Mouse (Mus musculus) testis, postnatal 14 days (tissue): ENCODE data around the gene R3hdm4.

ENCODE experiments used
- DNase-seq: peaks from one replicate; pipeline ENCODE4 v3.0.0; 2021; ENCODE audit warnings: low spot score

R3hdm4 gene

DNA sequence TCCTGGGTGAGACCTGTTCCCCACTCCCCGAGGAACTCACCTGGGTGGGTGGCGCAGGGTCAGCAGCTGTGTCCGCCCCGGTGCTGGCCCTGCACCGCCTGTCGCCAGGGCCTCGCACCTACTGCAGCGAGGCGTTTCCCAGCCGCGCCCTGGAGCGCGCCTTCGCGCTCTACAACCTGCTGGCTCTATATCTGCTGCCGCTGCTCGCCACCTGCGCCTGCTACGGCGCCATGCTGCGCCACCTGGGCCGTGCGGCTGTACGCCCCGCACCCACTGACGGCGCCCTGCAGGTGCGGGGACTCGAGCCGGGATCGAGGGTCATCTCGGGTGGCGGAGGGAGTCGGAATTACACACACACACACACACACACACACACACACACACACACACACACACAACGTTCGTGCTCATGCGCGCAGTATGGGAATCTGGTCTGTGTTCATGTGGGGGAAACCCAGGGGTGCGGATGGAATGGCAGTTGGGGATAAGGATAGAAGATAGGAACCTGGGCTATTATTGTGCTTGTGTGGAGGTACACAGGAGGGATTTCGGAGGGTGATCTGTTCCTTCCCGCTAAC lies at the start of gene R3hdm4:
TSS of gene R3hdm4 (minus strand) at position 251 of the 578 bp plus-strand sequence.
- no peak for DNase-seq

GRCm38 (mm10) chr10:79970415-79971182 lies 49.6 kb upstream of the R3hdm4 start, which contains the start of gene Grin3b:
Gene Grin3b (plus strand): TSS chr10:79970715.
- DNase-seq: no peak

DNA sequence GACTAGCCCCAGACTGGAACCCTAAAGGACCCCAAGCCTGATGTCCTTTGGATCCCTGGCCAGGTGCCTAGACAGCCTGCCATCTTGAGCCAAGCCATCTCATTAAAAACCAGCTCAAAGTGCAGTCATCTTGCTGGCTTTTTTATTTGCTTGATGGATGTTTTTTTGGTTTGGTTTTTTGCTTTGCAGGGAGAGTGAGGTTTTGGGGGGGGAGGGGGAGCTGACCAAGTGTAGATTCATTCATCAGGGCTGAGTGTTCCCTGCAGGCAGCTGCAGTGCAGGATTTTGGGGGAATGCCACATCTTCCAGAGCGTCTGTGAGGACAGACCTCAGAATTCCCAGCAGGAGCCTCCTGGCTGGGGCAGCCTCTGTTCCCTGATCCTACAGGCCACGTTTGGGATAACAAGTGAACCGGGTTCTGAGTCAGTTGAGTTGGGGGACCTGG lies 48.1 kb upstream of the R3hdm4 start:
- no peak for DNase-seq

DNA sequence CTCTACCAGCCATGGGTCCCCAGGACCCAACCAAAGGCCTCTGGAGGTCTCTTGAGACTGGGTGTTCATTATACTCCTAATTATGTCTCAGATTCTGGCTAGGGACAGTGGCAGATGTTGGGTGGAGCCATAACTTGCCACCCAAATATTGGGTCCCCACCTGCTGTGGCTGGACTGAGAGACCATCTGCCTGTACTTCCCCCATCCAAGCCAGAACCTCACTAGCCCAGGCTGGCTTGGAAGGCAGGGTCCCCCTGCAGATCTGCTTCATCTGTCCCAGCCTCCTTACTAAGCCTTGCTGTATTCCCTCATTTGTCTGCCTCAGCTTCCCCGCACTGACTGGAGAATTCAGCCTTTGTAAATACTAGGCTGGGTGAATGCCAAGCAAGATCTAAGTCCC lies 47.2 kb upstream of the R3hdm4 start:
- no peak for DNase-seq

GRCm38 (mm10) chr10:79966886-79967400 lies 45.9 kb upstream of the R3hdm4 start:
- DNase-seq: no peak

DNA sequence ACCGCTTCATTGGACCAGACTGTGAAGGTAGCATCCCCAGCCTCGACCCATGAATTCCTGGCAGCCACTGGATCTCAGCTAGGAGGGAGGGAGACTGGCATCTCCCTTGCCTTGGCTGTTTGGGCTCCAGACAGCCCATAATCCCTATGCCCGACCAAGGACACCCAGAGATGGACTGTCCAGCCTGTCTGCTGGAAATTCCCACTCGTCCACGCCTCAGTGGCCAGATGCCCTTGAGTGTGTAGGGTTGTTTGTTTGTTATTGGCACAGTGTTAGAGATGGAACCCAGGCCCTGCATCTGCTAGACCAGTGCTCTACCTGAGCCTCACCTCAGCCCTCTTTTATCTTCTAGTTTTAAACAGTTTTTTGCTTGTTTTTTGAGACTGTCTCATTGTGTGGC lies 44.3 kb upstream of the R3hdm4 start:
- no peak for DNase-seq

- no peak for DNase-seq
Measured at GRCm38 (mm10) chr10:79964727-79965126, 43.7 kb upstream of the R3hdm4 start.

DNA sequence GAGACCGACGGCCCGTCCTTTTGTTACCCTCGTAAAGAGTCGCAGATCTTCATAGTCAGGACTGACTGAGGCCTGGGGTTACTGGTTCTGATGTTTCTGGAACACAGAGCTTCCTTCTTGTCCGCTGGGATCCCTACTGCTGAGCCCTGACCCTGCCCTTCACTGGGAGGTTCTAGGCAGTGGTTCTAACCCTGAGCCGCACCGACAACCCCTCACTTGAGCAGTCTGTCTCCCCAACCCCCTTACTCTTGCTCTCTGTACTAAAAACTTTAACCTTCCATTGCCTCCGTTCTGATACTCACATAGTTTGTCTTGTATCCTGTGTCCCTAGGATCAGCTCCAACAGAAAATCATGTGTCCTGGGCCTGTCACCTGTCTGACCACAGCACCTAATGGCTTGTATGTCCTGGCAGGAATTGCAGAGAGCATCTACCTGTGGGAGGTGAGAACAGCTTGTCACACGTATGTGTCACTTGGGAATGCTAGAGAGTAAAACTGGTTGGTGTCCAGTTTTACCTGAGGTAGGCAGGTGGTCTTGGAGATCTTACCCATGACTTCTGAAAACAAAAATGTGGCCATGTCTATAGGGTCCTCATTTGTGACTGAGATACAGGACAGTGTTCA lies 39.8 kb upstream of the R3hdm4 start:
- DNase-seq: no peak

DNA sequence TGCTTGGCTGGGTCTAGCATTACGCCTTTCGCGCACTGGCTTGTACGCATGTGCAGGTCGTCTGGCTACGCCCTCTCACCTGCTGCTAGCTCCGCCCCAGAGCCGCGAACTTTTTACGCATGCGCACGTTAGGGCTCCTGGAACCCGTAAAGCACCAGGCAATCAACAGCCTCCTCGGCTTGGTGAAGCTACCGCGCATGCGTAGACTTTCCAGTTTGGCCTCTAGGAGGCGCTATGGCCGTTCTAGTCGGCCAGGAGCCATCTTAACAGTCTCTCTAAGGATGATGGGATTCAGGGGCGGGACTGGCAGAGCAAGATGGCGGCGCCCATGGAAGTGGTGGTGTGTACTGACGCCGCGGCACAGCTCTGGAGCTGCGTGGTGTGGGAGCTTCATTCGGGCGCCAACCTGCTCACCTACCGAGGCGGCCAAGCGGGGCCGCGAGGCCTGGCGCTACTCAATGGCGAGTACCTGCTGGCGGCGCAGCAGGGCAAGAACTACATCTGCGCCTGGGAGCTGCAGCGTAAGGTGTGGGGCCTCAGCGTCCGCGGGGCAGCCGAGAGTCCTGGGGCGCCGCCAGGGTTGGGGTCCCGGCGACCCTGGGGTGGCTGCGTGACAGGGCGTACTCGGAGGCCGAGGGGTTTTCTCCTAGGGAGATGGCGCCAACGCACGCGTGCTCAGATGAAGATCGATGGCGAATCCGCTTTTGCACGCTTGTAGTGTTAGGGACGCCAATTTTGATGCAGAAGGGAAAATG lies 39.0 kb upstream of the R3hdm4 start, which contains the start of gene Wdr18:
TSS of gene Wdr18 (plus strand) at position 306 of the 755 bp plus-strand sequence.
- DNase-seq: peak; percentile 100

DNA sequence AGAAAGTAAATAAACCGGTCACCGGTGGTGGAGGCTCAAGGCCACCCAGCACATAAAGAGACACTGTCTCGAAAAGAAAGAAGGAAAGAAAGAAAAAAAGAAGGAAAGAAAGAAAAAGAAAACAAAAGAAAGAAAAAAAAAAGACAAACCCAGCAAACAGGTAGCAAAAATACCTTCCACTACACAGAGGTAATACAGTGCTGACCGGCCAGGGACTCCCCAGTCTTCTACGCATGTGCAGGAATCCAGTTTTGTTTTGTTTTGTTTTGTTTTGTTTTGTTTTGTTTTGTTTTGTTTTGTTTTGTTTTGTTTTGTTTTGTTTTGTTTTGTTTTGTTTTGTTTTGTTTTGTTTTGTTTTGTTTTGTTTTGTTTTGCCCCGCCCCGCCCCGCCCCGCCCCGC lies 38.4 kb upstream of the R3hdm4 start:
- peak; percentile 71 for DNase-seq

DNA sequence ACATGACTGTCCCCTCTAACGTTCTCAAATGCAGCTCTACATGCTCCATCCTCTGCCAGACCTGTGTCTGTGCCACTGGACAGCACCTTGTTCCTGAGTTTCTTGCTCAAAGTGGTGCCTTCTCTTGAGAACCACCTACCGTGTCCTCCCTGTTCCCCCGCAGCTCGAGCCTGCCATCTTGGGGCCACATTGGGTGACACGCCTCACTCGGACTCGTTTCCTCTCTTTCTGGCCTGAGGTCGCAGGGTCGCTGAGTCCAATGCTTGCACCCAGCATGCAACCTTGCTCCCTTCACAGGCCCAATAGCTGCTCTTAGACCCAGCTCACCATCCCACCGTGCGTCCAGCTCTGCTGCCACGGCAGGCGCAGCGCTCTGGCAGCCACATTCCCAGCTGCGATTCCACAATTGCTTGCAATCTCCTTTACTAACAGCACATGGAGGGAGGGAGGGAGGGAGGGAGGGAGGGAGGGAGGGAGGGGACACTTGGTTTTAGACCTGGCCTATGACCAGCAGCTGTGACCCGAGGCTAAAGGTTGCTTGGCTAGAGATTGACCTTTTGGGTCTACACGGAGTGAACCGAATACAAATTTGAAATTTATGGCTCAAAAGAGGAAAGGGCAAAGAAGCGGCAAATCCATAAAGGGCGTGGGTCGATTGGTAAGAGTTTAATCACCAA lies 37.3 kb upstream of the R3hdm4 start:
- no peak for DNase-seq

DNA sequence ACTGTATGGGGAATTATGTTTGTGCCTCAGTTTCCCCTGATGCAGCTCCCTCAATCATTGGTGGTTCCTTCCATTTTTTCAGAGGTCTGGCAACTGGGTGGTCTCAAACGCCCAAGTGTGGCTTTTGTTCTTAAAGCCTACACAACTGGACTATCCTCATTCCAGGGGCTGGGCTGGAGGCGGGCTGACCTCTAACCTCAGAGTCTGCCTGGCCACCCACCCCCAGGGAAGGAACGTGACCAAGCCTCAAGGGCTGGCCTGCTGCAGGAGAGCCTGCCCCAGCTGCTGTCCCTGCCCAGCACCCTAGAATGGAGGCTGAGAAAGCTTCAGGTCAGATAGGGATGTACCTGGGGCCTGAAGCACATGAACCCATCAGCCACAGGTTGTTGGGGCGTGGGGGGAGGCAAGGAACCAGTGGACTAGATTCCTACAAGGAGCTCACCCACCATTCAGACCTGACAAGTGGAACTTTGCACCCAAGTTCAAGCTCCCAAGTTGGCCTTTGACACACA lies 35.7 kb upstream of the R3hdm4 start:
- no peak for DNase-seq

- no peak for DNase-seq
Measured at GRCm38 (mm10) chr10:79955691-79956090, 34.7 kb upstream of the R3hdm4 start.

DNA sequence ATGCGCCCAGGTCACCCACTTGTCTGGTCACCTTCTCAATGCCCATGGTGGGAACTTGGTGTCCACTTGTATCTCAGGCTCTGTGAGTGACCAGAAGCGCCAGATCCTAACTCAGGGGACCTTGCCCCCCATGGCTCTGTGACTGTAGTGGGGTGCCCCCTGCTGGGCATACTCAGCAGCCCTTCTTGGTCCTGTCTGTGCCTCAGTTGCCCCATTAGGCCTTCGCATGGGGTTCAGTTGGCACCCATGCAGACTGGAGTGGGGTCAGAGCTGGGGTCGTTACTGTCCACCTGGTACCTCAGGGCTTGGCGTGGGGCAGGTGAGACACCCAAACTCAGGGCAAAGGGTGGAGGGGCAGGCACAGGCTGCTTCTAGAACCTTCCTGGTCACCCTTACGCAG lies 32.9 kb upstream of the R3hdm4 start:
- DNase-seq: no peak

- no peak for DNase-seq
Measured at GRCm38 (mm10) chr10:79950661-79951060, 29.7 kb upstream of the R3hdm4 start.

- DNase-seq: no peak
Measured at GRCm38 (mm10) chr10:79949873-79950272, 28.9 kb upstream of the R3hdm4 start.

DNA sequence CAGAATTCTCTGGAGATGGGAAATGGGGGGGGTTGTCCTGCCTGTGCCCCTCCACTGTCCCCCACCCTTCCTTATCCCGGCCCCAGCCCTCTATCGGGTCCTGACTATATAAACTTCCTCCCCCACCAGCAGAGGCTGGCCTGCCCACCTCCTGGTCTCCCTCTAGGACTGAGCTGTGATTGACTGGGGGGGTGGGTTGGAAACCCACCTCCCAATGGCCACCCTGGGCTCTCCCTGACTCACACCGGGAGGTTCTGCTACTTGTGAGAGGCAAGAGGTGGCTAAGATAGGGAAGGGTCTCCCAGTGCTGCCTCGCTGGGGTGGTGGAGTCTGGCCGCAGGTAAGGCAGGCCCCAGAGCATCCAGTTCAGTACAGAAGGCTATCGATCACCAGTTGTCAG lies 26.5 kb upstream of the R3hdm4 start:
- no peak for DNase-seq

DNA sequence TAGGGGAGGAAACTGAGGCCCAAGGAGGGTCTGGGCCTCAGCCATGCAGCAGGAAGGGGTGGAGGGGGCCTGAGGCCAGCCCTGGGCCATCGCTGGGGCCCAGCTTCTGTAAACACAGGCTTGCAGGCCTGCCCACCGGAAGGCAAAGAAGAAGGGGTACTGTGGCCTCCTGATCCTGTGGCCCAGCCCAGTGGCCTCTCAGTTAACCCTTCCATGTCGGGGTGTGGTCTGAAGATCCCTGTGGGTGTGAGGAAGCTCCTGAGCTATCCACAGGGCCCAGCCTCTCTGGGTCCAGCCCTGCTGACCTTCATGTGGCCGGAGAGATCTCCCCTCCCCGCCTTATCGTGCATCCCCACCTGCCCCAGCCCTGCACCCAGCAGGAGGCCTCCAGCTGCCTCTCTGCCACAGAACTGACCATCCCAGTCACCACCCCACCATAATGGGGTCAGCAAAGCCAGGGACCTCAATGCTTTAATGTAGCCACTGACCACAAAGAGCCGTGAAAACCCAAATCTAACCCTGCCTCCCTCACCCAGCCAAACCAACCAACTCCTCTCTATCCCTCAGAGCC lies 25.8 kb upstream of the R3hdm4 start:
- DNase-seq: no peak

- DNase-seq: no peak
Measured at GRCm38 (mm10) chr10:79945507-79946234, 24.7 kb upstream of the R3hdm4 start.

DNA sequence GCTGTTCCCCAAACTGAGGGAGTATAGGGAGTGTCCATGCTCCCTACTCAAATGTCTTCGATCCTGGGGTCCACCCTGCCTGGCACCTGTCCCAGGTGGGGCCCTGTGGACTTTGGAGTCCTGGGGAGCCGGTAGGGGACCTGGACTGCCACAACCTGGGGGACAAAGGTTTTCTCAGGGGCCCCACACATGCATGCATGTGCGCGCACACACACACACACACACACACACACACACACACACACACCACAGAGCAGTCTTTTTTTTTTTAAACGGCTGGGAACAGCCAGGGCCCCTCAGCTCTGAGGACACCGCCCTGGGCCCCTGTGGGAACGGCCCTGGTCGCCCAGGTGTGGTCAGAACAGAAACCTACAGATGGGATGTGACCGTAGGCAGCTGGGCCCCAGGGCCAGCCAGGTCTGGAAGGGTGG lies 22.5 kb upstream of the R3hdm4 start:
- no peak for DNase-seq
